Comparison of ENCODE assay signal across 17 mouse cellular contexts in genomic region chr8:94364686-94365312, GRCm38 (mm10). TPM values are rescaled to one million over a fixed set of nuclear protein-coding genes. Genes with fewer than 3 reads are reported as not detected.
A peak's percentile ranks its signal among the peaks of the same experiment; 100 is the strongest.
DNase-seq lines count a peak whose midpoint lies in the region; ATAC-seq and TF ChIP-seq lines count a peak whose summit lies in the region.
"Had no signal": no experiment of that assay in that cellular context is flagged by ENCODE, and none has a peak within 500 bp of the region (broad histone marks: within the 10 kb centered on the region; RNA-seq: fewer than 3 reads in every experiment).

No protein-coding gene starts in this region.

- no peak overlapping the region for H3K9ac ChIP-seq in kidney, embryonic 14.5 days (ENCODE audit: low read depth, low read length)
- H3K9ac ChIP-seq: liver, embryonic 14.5 days; midbrain, embryonic 12.5 days; neural tube, embryonic 15.5 days had no signal

- H3K9me3 ChIP-seq in kidney, embryonic 14.5 days (ENCODE audit: control insufficient read depth, low read length): no peaks in the 10 kb centered on the region
- no peaks in the 10 kb centered on the region for H3K9me3 ChIP-seq in forebrain, embryonic 10.5 days
- H3K9me3 ChIP-seq: hindbrain, embryonic 10.5 days; midbrain, embryonic 12.5 days; neural tube, embryonic 15.5 days had no signal

- 85% methylated on average over 6 of the region's 6 CpGs for WGBS in kidney, embryonic 14.5 days
- WGBS in spleen, adult 2 months: 63% methylated on average over 6 of the region's 6 CpGs
- WGBS in forebrain, embryonic 10.5 days: 88% methylated on average over 6 of the region's 6 CpGs

- H3K4me1 ChIP-seq in kidney, embryonic 14.5 days (ENCODE audit: control insufficient read depth, insufficient read depth, low read length): no peaks in the 10 kb centered on the region
- H3K4me1 ChIP-seq in spleen, adult 2 months (ENCODE audit: control insufficient read depth, insufficient read depth, insufficient read length): peaks cover 43% of the 10 kb centered on the region
- peaks cover 38% of the 10 kb centered on the region for H3K4me1 ChIP-seq in brown adipose tissue, adult 24 weeks (ENCODE audit: control insufficient read depth, insufficient read depth, insufficient read length, low read length)
- 0 out of 2 replicates have a peak, but pooled peaks cover 3% of the 10 kb centered on the region for H3K4me1 ChIP-seq in forebrain, embryonic 10.5 days
- H3K4me1 ChIP-seq: hindbrain, embryonic 10.5 days; midbrain, embryonic 12.5 days; neural tube, embryonic 15.5 days had no signal

- H3K27ac ChIP-seq in kidney, embryonic 14.5 days (ENCODE audit: low read depth, low read length): no peak overlapping the region
- peak overlapping the region; percentile 89 for H3K27ac ChIP-seq in spleen, adult 2 months (ENCODE audit: insufficient read depth, low read length)
- H3K27ac ChIP-seq in brown adipose tissue, adult 24 weeks (replicated peaks; ENCODE audit: low read depth, low read length): peak overlapping the region; percentile 50
- no peak overlapping the region for H3K27ac ChIP-seq in forebrain, embryonic 10.5 days
- H3K27ac ChIP-seq: hindbrain, embryonic 10.5 days; liver, embryonic 14.5 days; midbrain, embryonic 12.5 days; neural tube, embryonic 15.5 days had no signal

- H3K27me3 ChIP-seq in kidney, embryonic 14.5 days (ENCODE audit: control insufficient read depth, insufficient read depth, low read length): no peaks in the 10 kb centered on the region
- no peaks in the 10 kb centered on the region for H3K27me3 ChIP-seq in spleen, adult 2 months (ENCODE audit: control insufficient read depth, insufficient read depth, low read length)
- no peaks in the 10 kb centered on the region for H3K27me3 ChIP-seq in forebrain, embryonic 10.5 days (ENCODE audit: poor library complexity, severe bottlenecking)
- H3K27me3 ChIP-seq: midbrain, embryonic 12.5 days; neural tube, embryonic 15.5 days had no signal

- DNase-seq in kidney, adult 9 months: peak; percentile 68
- no peak for DNase-seq in spleen, adult 2 months (ENCODE audit: low read depth in 1 of 2, low spot score in 2 of 2)
- no peak for DNase-seq in spleen, adult 12 weeks (ENCODE audit: low spot score)
- DNase-seq in naive thymus-derived CD4-positive, alpha-beta T cell, adult 2 months (ENCODE audit: low read depth): peak; percentile 46
- no peak for DNase-seq in forebrain, embryonic 10.5 days (ENCODE audit: extremely low spot score, low spot score)
- DNase-seq: cerebellum, postnatal 36 days; left cerebral cortex, postnatal 4 days; right cerebral cortex, postnatal 25 days had no signal

- H3K36me3 ChIP-seq in kidney, embryonic 14.5 days (ENCODE audit: control insufficient read depth, insufficient read depth, low read length): no peaks in the 10 kb centered on the region
- H3K36me3 ChIP-seq in spleen, adult 2 months (ENCODE audit: control insufficient read depth, insufficient read depth, low read length): no peaks in the 10 kb centered on the region
- no peaks in the 10 kb centered on the region for H3K36me3 ChIP-seq in forebrain, embryonic 10.5 days (replicated peaks)
- H3K36me3 ChIP-seq: hindbrain, embryonic 10.5 days; midbrain, embryonic 12.5 days; neural tube, embryonic 15.5 days had no signal

- TF ChIP-seq POLR2A in spleen, adult 2 months (IDR thresholded peaks at IDR 0.05; ENCODE audit: low read depth, low read length): no peak

- H3K4me3 ChIP-seq in kidney, embryonic 14.5 days (ENCODE audit: low read length): no peak overlapping the region
- H3K4me3 ChIP-seq in spleen, adult 2 months (ENCODE audit: extremely low read depth, insufficient read depth, insufficient read length): no peak overlapping the region
- H3K4me3 ChIP-seq in brown adipose tissue, adult 24 weeks (ENCODE audit: insufficient read depth, low read depth, low read length): no peak overlapping the region
- no peak overlapping the region for H3K4me3 ChIP-seq in forebrain, embryonic 10.5 days
- H3K4me3 ChIP-seq: hindbrain, embryonic 10.5 days; midbrain, embryonic 12.5 days; neural tube, embryonic 15.5 days had no signal

- no peak overlapping the region for H3K4me2 ChIP-seq in kidney, embryonic 14.5 days (replicated peaks; ENCODE audit: low read depth, low read length)
- H3K4me2 ChIP-seq: midbrain, embryonic 12.5 days; neural tube, embryonic 15.5 days had no signal

- ATAC-seq in kidney, embryonic 14.5 days (ENCODE audit: low FRiP score, low TSS enrichment): no peak
- ATAC-seq: forebrain, embryonic 14.5 days had no signal

- TF ChIP-seq CTCF in spleen, adult 2 months (IDR thresholded peaks at IDR 0.05; ENCODE audit: extremely low read depth, insufficient read depth, insufficient read length, insufficient replicate concordance): no peak

RNA-seq across cellular contexts. Expression of gene Herpud1, which starts 21.4 kb away (rescaled TPM):
- polyA plus RNA-seq in kidney, embryonic 14.5 days (2014; fragmentation: Nextera tagmentation; extraction: Ambion mirVana): 53.7 and 61.2 TPM in 2 replicates
- polyA plus RNA-seq in spleen, adult 2 months (2012; rRNA removed): 198 and 350 TPM in 2 replicates
- 54.7 and 91.5 TPM in 2 replicates for polyA plus RNA-seq in brown adipose tissue, adult 24 weeks (2012; ENCODE audit: insufficient read depth, insufficient read length, missing spikeins)
- 44.9 and 53.0 TPM in 2 replicates for polyA plus RNA-seq in forebrain, embryonic 10.5 days (2016; fragmentation: Nextera tagmentation; extraction: Ambion mirVana)

RNA-seq across cellular contexts. Expression of gene Slc12a3, which starts 35.8 kb away (rescaled TPM):
- polyA plus RNA-seq in kidney, embryonic 14.5 days (2014; fragmentation: Nextera tagmentation; extraction: Ambion mirVana): 0.39 and 0.51 TPM in 2 replicates
- 1.2 TPM in 2 replicates for polyA plus RNA-seq in spleen, adult 2 months (2012; rRNA removed)
- not detected in 2 replicates for polyA plus RNA-seq in brown adipose tissue, adult 24 weeks (2012; ENCODE audit: insufficient read depth, insufficient read length, missing spikeins)
- not detected in 2 replicates for polyA plus RNA-seq in forebrain, embryonic 10.5 days (2016; fragmentation: Nextera tagmentation; extraction: Ambion mirVana)
- polyA plus RNA-seq: adrenal gland, adult 2 months; forebrain, embryonic 14.5 days; heart, embryonic 16.5 days; midbrain, embryonic 12.5 days had no signal

Comparison
In these comparisons a context has a peak if more than half of its experiments do, and no peak if none do; other contexts are left out.
1. DNase-seq: peak in kidney, adult 9 months (single experiment) and naive thymus-derived CD4-positive, alpha-beta T cell, adult 2 months (single experiment); none in spleen, adult 2 months (0 of 2), spleen, adult 12 weeks (single experiment) and forebrain, embryonic 10.5 days (single experiment).
2. H3K27ac ChIP-seq: peak in spleen, adult 2 months (single experiment) and brown adipose tissue, adult 24 weeks (single experiment); none in kidney, embryonic 14.5 days (single experiment) and forebrain, embryonic 10.5 days (single experiment).